Mouse (Mus musculus) left cerebral cortex, postnatal 36 days (tissue): Measurements from ENCODE around the gene Wfdc17. TPM values are rescaled to one million over a fixed set of nuclear protein-coding genes. Genes with fewer than 3 reads are reported as not detected.

Experiments
- DNase-seq, 2 experiments: peaks; one replicate each; pipeline ENCODE4 v3.0.0; 2021 to 2022; ENCODE audit warnings: low spot score in 2 of 2, mixed read lengths in 1 of 2
- intact Hi-C: fragments of 180-260 bp; cut with DNase I; formaldehyde crosslinking; loops from one replicate; pipeline ENCODE4 v1.15.1; 2025
- total RNA-seq, 2 experiments: library from RNA; stranded (reverse); gene quantifications; 2 replicates each; pipeline ENCODE4 v1.2.3; 2021

Wfdc17 gene
- total RNA-seq, 2 experiments from 2014 or later: not detected

DNA sequence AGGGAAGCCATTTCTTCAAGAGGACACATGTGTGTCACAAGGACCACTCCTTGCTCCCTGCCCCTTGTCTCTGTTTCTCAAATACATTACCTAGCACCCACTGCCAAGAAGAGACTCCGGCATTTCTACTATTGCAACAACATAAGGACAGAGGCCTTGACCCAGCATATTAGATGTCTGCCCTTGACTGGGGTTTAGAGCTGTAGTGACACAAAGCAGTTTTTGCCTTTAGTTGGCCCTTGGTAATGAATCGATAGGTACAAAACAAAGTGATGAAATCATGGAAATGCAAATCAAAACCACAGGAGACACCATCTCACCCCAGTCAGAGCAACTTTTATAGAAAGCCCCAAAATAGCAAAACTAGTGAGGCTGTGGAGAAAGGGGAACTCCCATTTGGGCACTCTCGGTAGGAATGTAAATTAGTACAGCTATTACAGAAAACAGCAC lies 33.3 kb downstream of the Wfdc17 start:
- DNase-seq: no peak
- intact Hi-C loops: loop anchor here (5.0 kb wide), 1 partner anchor 295 kb away; no protein-coding TSS in a partner anchor

- peak; percentile 66 to 77 for DNase-seq
- intact Hi-C loops: loop anchor here (2.0 to 5.0 kb wide), 2 partner anchors 182 to 297 kb away; no protein-coding TSS in a partner anchor
Observed at GRCm38 (mm10) chr11:83739241-83739640, 35.5 kb downstream of the Wfdc17 start.

DNA sequence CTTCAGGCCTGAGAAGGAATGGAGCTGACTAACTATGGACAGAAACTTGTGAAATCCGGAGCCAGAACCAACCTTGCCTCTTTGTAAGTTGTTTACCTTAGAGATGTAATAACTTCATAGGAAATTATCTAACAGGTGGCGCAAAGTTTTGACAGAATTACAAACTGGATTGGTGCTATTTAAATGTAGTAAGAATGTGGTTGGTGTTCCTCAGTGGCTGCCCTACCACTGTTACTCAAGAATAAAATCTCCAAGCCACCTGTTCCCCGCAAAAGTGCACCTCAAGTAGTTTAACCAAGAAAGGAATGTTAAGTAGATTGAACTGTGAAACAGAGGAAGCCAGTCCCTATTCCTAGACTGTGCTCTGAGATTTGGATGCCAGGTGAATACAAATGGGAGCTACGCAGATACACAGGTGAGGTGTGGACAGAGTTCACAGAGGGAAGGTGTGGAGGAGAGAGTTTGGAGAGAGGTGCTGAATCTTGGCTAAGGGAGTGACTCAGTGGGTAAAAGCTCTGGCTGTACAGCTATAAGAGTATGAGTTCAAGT lies 36.7 kb downstream of the Wfdc17 start:
- no peak for DNase-seq
- intact Hi-C loops: no loop called here

DNA sequence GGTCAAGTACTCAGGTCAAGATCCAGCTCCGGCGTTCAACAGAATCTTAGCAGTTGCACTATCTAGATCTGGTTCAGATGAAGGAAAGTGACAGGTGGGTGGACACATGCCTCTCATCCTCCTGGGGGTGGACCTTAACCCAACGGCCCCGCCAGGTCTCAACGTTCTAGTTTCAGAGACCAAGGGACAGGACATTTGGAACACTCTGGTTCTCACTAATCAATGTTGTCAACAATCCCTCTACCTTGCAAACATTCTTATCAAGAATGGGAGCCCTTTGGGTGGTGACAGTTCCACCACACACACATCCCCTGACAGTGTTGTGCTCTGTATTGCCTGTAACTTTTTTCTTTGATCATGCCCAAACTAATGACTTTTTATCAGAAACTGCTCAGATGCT lies 38.0 kb downstream of the Wfdc17 start:
- DNase-seq: no peak
- intact Hi-C loops: no loop called here

DNA sequence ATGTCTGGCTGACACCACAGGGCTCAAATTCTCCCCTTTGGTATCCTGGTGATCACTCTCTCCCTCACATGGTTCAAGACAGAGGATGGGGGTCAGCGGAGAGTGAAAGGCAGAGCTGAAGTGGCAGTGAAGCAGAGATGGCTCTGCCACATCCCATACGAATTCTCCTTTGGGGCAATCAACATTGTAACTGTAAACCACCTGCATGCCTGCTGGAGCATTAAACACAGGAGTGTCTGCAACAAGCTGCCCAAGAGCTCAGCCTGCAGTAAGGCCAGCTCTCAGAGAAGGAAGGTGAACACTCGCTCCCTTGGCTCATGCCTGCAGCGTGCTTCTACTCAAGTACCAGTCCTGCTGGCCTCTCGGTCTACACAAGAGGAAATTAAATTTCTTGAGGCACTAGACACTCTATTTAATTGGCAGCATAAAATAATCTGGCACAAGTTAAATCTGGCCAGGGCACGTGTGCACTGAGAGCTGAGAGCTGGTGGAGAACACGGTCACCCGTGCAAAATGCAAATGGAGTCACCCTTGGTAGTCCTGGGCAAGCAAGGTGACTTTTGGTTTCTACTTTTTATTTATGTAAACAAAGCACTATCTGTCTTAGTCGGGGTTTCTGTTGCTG lies 39.1 kb downstream of the Wfdc17 start:
- intact Hi-C loops: no loop called here
- DNase-seq: no peak

GRCm38 (mm10) chr11:83743525-83743924 lies 39.7 kb downstream of the Wfdc17 start:
- intact Hi-C loops: no loop called here
- no peak for DNase-seq

DNA sequence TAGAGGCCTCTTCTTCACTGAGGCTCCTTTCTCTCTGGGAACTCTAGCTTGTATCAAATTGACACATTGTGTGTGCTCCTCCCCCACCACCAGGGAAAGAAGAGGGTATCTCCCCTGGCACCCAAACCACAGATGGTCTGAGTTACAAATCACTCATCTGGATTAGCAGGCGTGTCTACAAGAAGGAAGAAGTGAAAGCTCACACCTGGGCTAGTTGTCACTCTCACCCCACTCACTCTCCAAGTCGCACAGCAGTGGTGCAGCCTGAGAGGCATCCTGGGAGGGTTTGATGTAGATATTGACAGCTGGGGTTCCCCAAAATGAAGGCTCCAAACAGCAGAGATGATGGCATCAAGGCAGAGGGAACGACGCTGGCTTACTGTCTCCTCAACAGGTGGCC lies 42.4 kb downstream of the Wfdc17 start:
- intact Hi-C loops: no loop called here

GRCm38 (mm10) chr11:83746681-83747080 lies 42.9 kb downstream of the Wfdc17 start, which contains the start of gene Wfdc21:
Wfdc21 (plus strand) TSS chr11:83746940.
- DNase-seq: no peak
- intact Hi-C loops: no loop called here

More for the DNA sequence above, 42.4 kb downstream of the Wfdc17 start:
- no peak for DNase-seq

DNA sequence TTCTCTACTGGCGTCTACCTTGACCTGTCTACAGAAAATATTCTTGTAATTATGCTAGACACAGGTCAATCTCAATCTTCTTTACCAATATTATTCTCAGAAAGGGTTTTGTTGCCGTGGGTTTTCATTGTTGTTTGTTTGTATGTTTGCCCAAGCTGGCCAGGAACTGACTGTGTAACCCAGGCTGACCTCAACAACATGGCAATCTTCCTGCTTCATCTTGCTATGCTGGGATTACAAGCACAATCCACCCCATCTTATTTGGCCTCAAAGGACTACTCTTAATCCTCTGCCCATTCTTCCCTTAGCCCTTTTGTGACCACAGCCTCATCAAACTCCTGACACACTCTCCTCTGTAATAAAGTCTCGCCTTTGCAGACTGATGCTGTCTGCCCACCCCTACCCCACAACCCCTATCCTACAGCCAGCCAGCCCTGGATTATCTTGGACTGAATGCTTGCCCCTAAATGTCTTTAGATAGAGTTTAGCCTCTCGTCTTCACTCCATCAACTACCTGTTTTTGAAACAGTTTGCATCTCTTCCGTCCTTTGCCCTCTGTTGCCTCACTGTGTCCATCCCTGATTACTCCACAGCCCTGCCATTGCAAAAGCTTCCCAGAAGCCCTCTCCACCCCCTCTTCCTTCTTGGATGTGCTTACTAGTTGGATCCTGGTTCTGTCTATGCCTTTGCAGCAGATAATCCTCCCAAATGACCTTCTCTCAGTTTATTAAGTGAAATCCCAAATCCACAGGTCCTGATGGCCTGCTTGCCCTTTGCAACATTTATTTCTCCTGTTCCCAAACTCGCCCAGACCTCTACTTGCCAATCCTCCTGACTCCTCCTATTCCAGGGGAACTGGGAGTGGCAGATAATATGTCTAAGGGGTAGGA lies 43.8 kb downstream of the Wfdc17 start:
- intact Hi-C loops: no loop called here
- no peak for DNase-seq

GRCm38 (mm10) chr11:83753581-83754181 lies 49.9 kb downstream of the Wfdc17 start, which contains the start of gene Heatr6:
Heatr6 (plus strand) TSS chr11:83753696.
- intact Hi-C loops: no loop called here
- DNase-seq: peak; percentile 91 to 92

GRCm38 (mm10) chr11:83754227-83754626 lies 50.4 kb downstream of the Wfdc17 start:
- intact Hi-C loops: no loop called here
- DNase-seq: no peak

Other genes with a start within 250 kb of the Wfdc17 start
- 1 to 10 TPM; 3.5 to 5.1 TPM for gene Mmp28, start 240.9 kb upstream of the Wfdc17 start, total RNA-seq
- 10 to 100 TPM; 44.2 to 72.7 TPM for gene Taf15, start 230.9 kb upstream of the Wfdc17 start, total RNA-seq
- gene Heatr9, start 181.8 kb upstream of the Wfdc17 start, total RNA-seq: not detected
- gene Ccl5, start 173.5 kb upstream of the Wfdc17 start, total RNA-seq: not detected
- gene Ccl9, start 125.4 kb upstream of the Wfdc17 start, total RNA-seq: 1 to 10 TPM; 3.3 to 5.6 TPM
- gene Ccl6, start 110.9 kb upstream of the Wfdc17 start, total RNA-seq: 1 to 10 TPM; 1.4 to 1.6 TPM
- gene Rpl9-ps1, start 58.4 kb upstream of the Wfdc17 start, total RNA-seq: not detected
- not detected for gene Ccl3, start 54.6 kb upstream of the Wfdc17 start, total RNA-seq
- gene Ccl4, start 41.4 kb upstream of the Wfdc17 start, total RNA-seq: not detected
- 1 to 10 TPM; 1.2 to 1.4 TPM for gene Wfdc18, start 5.0 kb downstream of the Wfdc17 start, total RNA-seq
- not detected for gene Wfdc21, start 42.9 kb downstream of the Wfdc17 start, total RNA-seq
- gene Heatr6, start 49.7 kb downstream of the Wfdc17 start, total RNA-seq: 10 to 100 TPM; 12.0 to 19.3 TPM
- gene Hnf1b, start 146.1 kb downstream of the Wfdc17 start, total RNA-seq: under 1 TPM; 0.23 to 0.47 TPM
- gene Ddx52, start 238.1 kb downstream of the Wfdc17 start, total RNA-seq: 10 to 100 TPM; 12.8 to 14.8 TPM